14 mouse cellular contexts compared by ENCODE assay signal in the genomic region with DNA sequence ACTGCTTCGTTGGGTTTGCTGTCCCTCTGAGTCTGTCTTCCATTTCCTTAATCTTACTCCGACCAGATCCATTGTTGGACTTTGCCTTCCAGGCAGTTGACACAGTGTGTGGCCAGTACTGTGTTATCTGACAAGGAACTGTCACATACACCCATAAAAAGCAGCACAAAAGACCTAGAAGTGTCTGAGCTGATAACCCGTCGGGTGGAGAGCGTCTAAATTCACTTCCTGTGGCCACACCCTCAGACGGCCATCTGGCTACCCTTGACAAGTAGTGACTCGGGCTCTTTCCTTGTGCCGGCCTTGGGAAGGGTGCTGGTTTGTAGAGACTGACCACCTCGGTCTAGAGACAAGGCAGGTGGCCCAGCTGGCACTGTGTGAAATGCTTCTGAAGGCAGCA.
A peak's percentile ranks its signal among the peaks of the same experiment; 100 is the strongest.
DNase-seq lines count a peak whose midpoint lies in the region; ATAC-seq and TF ChIP-seq lines count a peak whose summit lies in the region.
"Had no signal": no experiment of that assay in that cellular context is flagged by ENCODE, and none has a peak within 500 bp of the region (broad histone marks: within the 10 kb centered on the region; RNA-seq: fewer than 3 reads in every experiment).

No protein-coding gene starts in this region.

- no peak for TF ChIP-seq EP300 in lung, postnatal 0 days (IDR thresholded peaks at IDR 0.05)

- H3K4me1 ChIP-seq in cerebellum, adult 2 months (ENCODE audit: control insufficient read depth, insufficient read depth, low read length): peaks cover 49% of the 10 kb centered on the region
- H3K4me1 ChIP-seq in bone marrow, adult 2 months (ENCODE audit: control insufficient read depth, insufficient read depth, low read length): peaks cover 1% of the 10 kb centered on the region; the same call in 1 of the 2 replicates
- peaks cover 30% of the 10 kb centered on the region for H3K4me1 ChIP-seq in small intestine, adult 2 months (ENCODE audit: control insufficient read depth, insufficient read depth, insufficient read length, low read length)
- peaks cover 23% of the 10 kb centered on the region for H3K4me1 ChIP-seq in kidney, embryonic 15.5 days
- H3K4me1 ChIP-seq in lung, postnatal 0 days (ENCODE audit: insufficient read depth, low read depth, low read length): no peaks in the 10 kb centered on the region

- DNase-seq in cerebellum, adult 2 months: no peak
- no peak for DNase-seq in cerebellum, adult 18-20 months
- peak; percentile 93 for DNase-seq in large intestine, adult 2 months (ENCODE audit: low read depth, low spot score)
- no peak for DNase-seq in lung, postnatal 0 days (ENCODE audit: low spot score)
- DNase-seq in embryo, embryonic 10 days (ENCODE audit: low spot score): no peak
- DNase-seq: cerebellum, adult 11 months; heart, postnatal 4 days; kidney, adult 18-20 months; lung, postnatal 4 days; right cerebral cortex, postnatal 25 days had no signal

- no peak for TF ChIP-seq POLR2A in cerebellum, adult 2 months (IDR thresholded peaks at IDR 0.05; ENCODE audit: borderline replicate concordance, insufficient read depth, low read length)
- no peak for TF ChIP-seq POLR2A in bone marrow, adult 2 months (IDR thresholded peaks at IDR 0.05; ENCODE audit: borderline replicate concordance, control insufficient read depth, low read depth, low read length)
- TF ChIP-seq POLR2A in small intestine, adult 2 months (IDR thresholded peaks at IDR 0.05; ENCODE audit: low read depth, low read length): no peak

- H3K27me3 ChIP-seq in cerebellum, adult 2 months (ENCODE audit: control insufficient read depth, insufficient read depth, low read length): no peaks in the 10 kb centered on the region
- no peaks in the 10 kb centered on the region for H3K27me3 ChIP-seq in small intestine, adult 2 months (ENCODE audit: control insufficient read depth, insufficient read depth, low read length)
- H3K27me3 ChIP-seq in kidney, embryonic 15.5 days: no peaks in the 10 kb centered on the region
- H3K27me3 ChIP-seq in lung, postnatal 0 days (replicated peaks; ENCODE audit: insufficient read depth, low read length): no peaks in the 10 kb centered on the region
- H3K27me3 ChIP-seq: embryonic facial prominence, embryonic 13.5 days had no signal

- no peak overlapping the region for H3K4me2 ChIP-seq in kidney, embryonic 15.5 days
- H3K4me2 ChIP-seq in lung, postnatal 0 days (replicated peaks; ENCODE audit: low read depth, low read length): no peak overlapping the region
- H3K4me2 ChIP-seq: embryonic facial prominence, embryonic 13.5 days had no signal

- H3K27ac ChIP-seq in cerebellum, adult 2 months (ENCODE audit: insufficient read depth, low read length): peak overlapping the region; percentile 18; the same call in 1 of the 2 replicates
- H3K27ac ChIP-seq in bone marrow, adult 2 months (ENCODE audit: control insufficient read depth, insufficient read depth, low read depth, low read length, poor library complexity): peak overlapping the region; percentile 33
- peak overlapping the region; percentile 92 for H3K27ac ChIP-seq in small intestine, adult 2 months (ENCODE audit: insufficient read depth, low read depth, low read length)
- no peak overlapping the region for H3K27ac ChIP-seq in kidney, embryonic 15.5 days
- no peak overlapping the region for H3K27ac ChIP-seq in lung, postnatal 0 days (ENCODE audit: low read length)
- H3K27ac ChIP-seq: embryonic facial prominence, embryonic 13.5 days had no signal

- no peaks in the 10 kb centered on the region for H3K36me3 ChIP-seq in small intestine, adult 2 months (ENCODE audit: control insufficient read depth, insufficient read depth, low read length)
- no peaks in the 10 kb centered on the region for H3K36me3 ChIP-seq in kidney, embryonic 15.5 days
- no peaks in the 10 kb centered on the region for H3K36me3 ChIP-seq in lung, postnatal 0 days (ENCODE audit: insufficient read depth, low read length)
- H3K36me3 ChIP-seq: embryonic facial prominence, embryonic 13.5 days had no signal

- WGBS in cerebellum, adult 2 months: 43% methylated on average over 9 of the region's 9 CpGs
- 52% methylated on average over 9 of the region's 9 CpGs for WGBS in bone marrow, adult 2 months
- 22% methylated on average over 9 of the region's 9 CpGs for WGBS in large intestine, adult 2 months
- whole genome bisulfite sequencing in small intestine, adult 2 months: 17% methylated on average over 9 of the region's 9 CpGs
- 56% methylated on average over 9 of the region's 9 CpGs for WGBS in kidney, embryonic 15.5 days
- WGBS in lung, postnatal 0 days: 45% methylated on average over 9 of the region's 9 CpGs

- H3K9me3 ChIP-seq in kidney, embryonic 15.5 days (replicated peaks): no peaks in the 10 kb centered on the region
- H3K9me3 ChIP-seq in lung, postnatal 0 days (ENCODE audit: low read length): no peaks in the 10 kb centered on the region
- H3K9me3 ChIP-seq: embryonic facial prominence, embryonic 13.5 days had no signal

- H3K9ac ChIP-seq in kidney, embryonic 15.5 days: no peak overlapping the region
- H3K9ac ChIP-seq in lung, postnatal 0 days (replicated peaks; ENCODE audit: low read depth): no peak overlapping the region
- H3K9ac ChIP-seq: embryonic facial prominence, embryonic 13.5 days had no signal

- no peak for ATAC-seq in kidney, embryonic 15.5 days (replicated peaks; ENCODE audit: low FRiP score)
- ATAC-seq in lung, postnatal 0 days: no peak

- no peak for TF ChIP-seq CTCF in cerebellum, adult 2 months (IDR thresholded peaks at IDR 0.05; ENCODE audit: borderline replicate concordance, insufficient read depth, low read depth, low read length)
- TF ChIP-seq CTCF in bone marrow, adult 2 months (IDR thresholded peaks at IDR 0.05; ENCODE audit: control insufficient read depth, insufficient read depth, low read length): no peak
- TF ChIP-seq CTCF in small intestine, adult 2 months (IDR thresholded peaks at IDR 0.05; ENCODE audit: extremely low read depth, insufficient read length, insufficient replicate concordance, low read depth, low read length): no peak
- TF ChIP-seq CTCF in lung, postnatal 0 days (IDR thresholded peaks at IDR 0.05): no peak

- no peak overlapping the region for H3K4me3 ChIP-seq in cerebellum, adult 2 months (replicated peaks; ENCODE audit: insufficient read depth, low read depth, low read length)
- H3K4me3 ChIP-seq in bone marrow, adult 2 months (replicated peaks; ENCODE audit: control insufficient read depth, low read depth, low read length): no peak overlapping the region
- H3K4me3 ChIP-seq in small intestine, adult 2 months (ENCODE audit: low read depth, low read length): no peak overlapping the region
- H3K4me3 ChIP-seq in kidney, embryonic 15.5 days (replicated peaks): no peak overlapping the region
- H3K4me3 ChIP-seq in lung, postnatal 0 days (ENCODE audit: low read depth, low read length): no peak overlapping the region
- H3K4me3 ChIP-seq: embryonic facial prominence, embryonic 13.5 days had no signal

Comparison
In these comparisons a context has a peak if more than half of its experiments do, and no peak if none do; other contexts are left out.
1. H3K27ac ChIP-seq: peak in cerebellum, adult 2 months (single experiment), bone marrow, adult 2 months (single experiment) and small intestine, adult 2 months (single experiment); none in kidney, embryonic 15.5 days (single experiment) and lung, postnatal 0 days (single experiment).